Mouse (Mus musculus) G1E (cell line): Measurements from ENCODE around the gene Gm45623. TPM values are rescaled to one million over a fixed set of nuclear protein-coding genes. Genes with fewer than 3 reads are reported as not detected.

ENCODE experiments used
- ATAC-seq: 2 replicates; pipeline ENCODE4 v1.8.0; 2016; ENCODE audit warnings: mild to moderate bottlenecking; ENCODE audit not compliant: insufficient number of reproducible peaks, poor library complexity, low FRiP score, severe bottlenecking; ENCODE audit errors: extremely low read depth
- DNase-seq: peaks from one replicate; pipeline ENCODE4 v3.0.0; 2012; ENCODE audit warnings: low spot score
- H3K27me3 ChIP-seq: 2 replicates; pipeline ENCODE4 v1.6.1; 2012; ENCODE audit warnings: mild to moderate bottlenecking, low read length, inconsistent platforms; ENCODE audit not compliant: insufficient read depth
- H3K36me3 ChIP-seq: replicated peaks from 2 replicates; pipeline ENCODE3; 2012; ENCODE audit warnings: mild to moderate bottlenecking, inconsistent platforms
- H3K4me1 ChIP-seq: 2 replicates; pipeline ENCODE4 v1.6.1; 2012; ENCODE audit warnings: low read depth, low read length, inconsistent platforms, mixed read lengths; ENCODE audit not compliant: insufficient read depth
- H3K4me3 ChIP-seq: 2 replicates; pipeline ENCODE4 v1.5.1; 2012; ENCODE audit warnings: low read depth, mild to moderate bottlenecking, inconsistent platforms, low read length, moderate library complexity, mixed read lengths
- H3K9me3 ChIP-seq: replicated peaks from 2 replicates; pipeline ENCODE4 v1.6.1; 2012; ENCODE audit warnings: inconsistent platforms
- CTCF ChIP-seq: IDR thresholded peaks from 2 replicates; pipeline ENCODE4 v1.5.1; 2012; ENCODE audit warnings: low read depth, low read length, inconsistent platforms, mixed read lengths
- GATA1 ChIP-seq: IDR thresholded peaks from 2 replicates; pipeline ENCODE4 v1.6.1; 2012; ENCODE audit warnings: borderline replicate concordance, low read length, inconsistent platforms, mixed read lengths
- GATA2 ChIP-seq: IDR thresholded peaks from 2 replicates; pipeline ENCODE4 v1.6.1; 2012; ENCODE audit warnings: low read depth, low read length, inconsistent platforms, borderline replicate concordance
- POLR2AphosphoS5 ChIP-seq: IDR thresholded peaks from 2 replicates; pipeline ENCODE4 v1.6.1; 2012; ENCODE audit warnings: low read depth, low read length, inconsistent platforms; ENCODE audit not compliant: insufficient replicate concordance
- TAL1 ChIP-seq: conservative IDR thresholded peaks from 2 replicates; pipeline ENCODE4 v1.6.1; 2012; ENCODE audit warnings: low read depth, low read length, inconsistent platforms, mixed read lengths
- polyA plus RNA-seq: library from polyadenylated mRNA; stranded (reverse); fragments of >175 nt; gene quantifications from 2 replicates; pipeline ENCODE4 v1.2.3, GENCODE M21; 2012
- total RNA-seq, 2 experiments: library from RNA; stranded (forward) in 1 of 2; stranded (reverse) in 1 of 2; fragments of 200-1000 nt in 1 of 2; fragments of >200 nt in 1 of 2; fragmentation: Nextera tagmentation in 1 of 2; gene quantifications; 2 replicates each; pipeline ENCODE4 v1.2.3; 2014 to 2017

Gm45623 gene
- total and polyA plus RNA-seq, 3 experiments, result 0.05 TPM; not detected in 2

DNA sequence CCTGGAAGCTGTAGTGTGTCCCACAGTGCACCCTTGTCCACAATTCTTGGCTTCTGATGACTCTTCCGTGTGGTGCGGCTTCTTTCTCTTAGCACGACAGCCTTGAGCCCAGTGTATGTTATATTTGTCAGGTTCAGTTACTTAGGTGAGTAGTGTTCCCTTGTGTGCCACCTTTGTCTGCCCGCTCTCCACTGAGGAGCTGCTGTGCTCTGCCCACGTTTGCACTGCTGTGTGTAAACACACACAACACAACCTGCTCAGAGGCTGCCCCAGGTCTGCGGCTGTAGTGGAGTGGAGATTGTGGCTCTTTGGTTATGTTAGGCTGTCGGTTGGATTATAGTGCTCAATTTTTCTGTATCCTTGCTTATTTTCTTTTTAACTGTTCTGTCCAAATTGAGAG, 24.6 kb downstream of the Gm45623 start:
- Histone ChIP-seq H3K27me3 (no peaks in the 10 kb centered on the region), H3K4me1 (no peaks in the 10 kb centered on the region), H3K36me3 (peaks cover 85% of the 10 kb centered on the region), H3K9me3 (no peaks in the 10 kb centered on the region), H3K4me3 (no peak overlapping the region)
- ATAC-seq (no peak), DNase-seq (no peak)
- no peak for TF ChIP-seq CTCF
- TF ChIP-seq TAL1, result no peak
- no peak for TF ChIP-seq GATA1
- no peak for TF ChIP-seq POLR2AphosphoS5
- TF ChIP-seq GATA2, result no peak

DNA sequence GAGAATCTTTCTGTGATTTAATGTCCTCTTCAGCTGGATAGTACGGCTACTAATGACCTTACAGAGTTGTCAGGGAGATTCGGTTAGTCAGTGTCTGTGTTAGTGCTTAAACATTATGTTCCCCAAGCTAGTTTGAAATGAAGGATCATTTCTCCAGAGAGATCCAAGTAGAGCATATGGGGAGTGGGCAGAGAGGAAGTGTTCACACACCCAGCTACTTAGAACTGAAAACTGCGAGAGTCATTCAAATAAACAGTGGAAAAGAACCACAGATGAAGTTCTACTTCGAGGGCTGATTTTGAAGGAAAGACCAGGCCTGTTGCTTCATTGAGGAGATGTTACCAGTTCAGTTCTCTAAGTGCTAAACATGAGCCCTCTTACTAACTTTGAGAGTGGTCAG, 27.1 kb downstream of the Gm45623 start:
- Histone ChIP-seq H3K36me3 (peaks cover 76% of the 10 kb centered on the region), H3K9me3 (no peaks in the 10 kb centered on the region), H3K4me3 (no peak overlapping the region), H3K4me1 (no peaks in the 10 kb centered on the region), H3K27me3 (no peaks in the 10 kb centered on the region)
- DNase-seq, result no peak
- no peak for TF ChIP-seq TAL1
- TF ChIP-seq GATA1, result no peak
- no peak for TF ChIP-seq POLR2AphosphoS5
- TF ChIP-seq GATA2, result no peak
- ATAC-seq, result no peak

DNA sequence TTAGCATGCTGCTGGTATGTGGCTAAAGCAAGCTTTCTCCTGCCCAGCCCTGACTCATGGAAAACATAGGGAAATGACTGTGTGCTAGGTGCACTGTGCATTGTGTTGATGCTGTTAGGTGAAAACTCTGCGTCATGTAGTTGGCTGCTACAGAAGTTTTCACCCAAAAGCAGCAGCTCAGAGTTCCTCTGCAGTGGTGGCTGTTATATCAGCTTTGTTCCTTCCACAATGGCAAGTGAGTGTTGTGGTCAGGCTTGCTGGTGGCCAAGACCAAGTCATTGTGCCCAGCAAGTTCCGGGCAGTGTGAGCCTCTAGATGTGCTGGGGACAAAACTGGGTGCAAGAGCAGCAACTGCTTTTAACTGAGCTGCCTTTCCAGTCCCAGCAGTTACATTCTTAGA, 41.4 kb downstream of the Gm45623 start:
- Histone ChIP-seq H3K4me1 (peaks cover 4% of the 10 kb centered on the region), H3K36me3 (peaks cover 24% of the 10 kb centered on the region), H3K9me3 (no peaks in the 10 kb centered on the region), H3K27me3 (no peaks in the 10 kb centered on the region), H3K4me3 (no peak overlapping the region)
- TF ChIP-seq GATA1 (no peak), GATA2 (no peak), CTCF (no peak), POLR2AphosphoS5 (no peak), TAL1 (no peak)
- DNase-seq (no peak), ATAC-seq (no peak)

DNA sequence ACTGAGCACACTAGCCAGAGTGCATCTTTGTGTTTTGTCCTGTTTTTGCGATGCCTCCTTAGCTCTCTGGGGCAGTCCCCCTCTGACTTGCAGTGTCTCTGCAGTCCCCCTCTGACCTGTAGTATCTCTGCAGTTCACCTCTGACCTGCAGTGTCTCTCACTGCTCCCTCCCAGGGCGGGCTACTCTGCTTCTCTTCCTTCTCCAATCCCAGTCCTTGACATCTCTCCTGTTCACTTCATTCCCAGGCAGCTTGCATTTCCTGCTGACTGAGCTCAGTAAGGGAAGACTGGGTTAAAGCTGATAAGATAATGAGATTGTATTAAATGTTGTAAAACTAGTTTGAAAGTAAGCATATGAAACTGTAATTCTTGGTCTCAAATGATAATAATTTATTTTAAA, 43.0 kb downstream of the Gm45623 start:
- Histone ChIP-seq H3K27me3 (no peaks in the 10 kb centered on the region), H3K9me3 (no peaks in the 10 kb centered on the region), H3K4me3 (no peak overlapping the region), H3K36me3 (peaks cover 36% of the 10 kb centered on the region), H3K4me1 (peaks cover 8% of the 10 kb centered on the region)
- no peak for TF ChIP-seq CTCF
- DNase-seq (no peak), ATAC-seq (no peak)

DNA sequence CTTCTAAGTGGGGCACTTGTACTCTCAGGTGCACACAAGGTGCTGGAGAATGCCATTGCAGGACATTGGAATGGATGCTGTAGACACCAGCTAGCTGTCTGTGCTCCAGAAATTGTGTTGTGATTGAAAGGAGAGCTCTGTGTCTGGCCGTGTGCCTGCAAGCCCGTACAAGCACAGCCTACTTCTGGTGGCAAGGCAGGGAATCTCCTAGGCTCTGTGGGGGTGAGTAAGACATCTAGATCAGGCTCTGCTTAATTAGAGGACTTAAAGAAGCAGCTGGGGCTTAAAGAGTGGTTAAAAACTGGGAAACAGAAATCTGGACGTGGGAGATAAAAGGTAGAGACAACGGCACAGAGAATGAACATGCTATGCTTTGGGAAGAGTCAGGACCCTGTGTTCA, 46.0 kb downstream of the Gm45623 start:
- DNase-seq, result no peak

DNA sequence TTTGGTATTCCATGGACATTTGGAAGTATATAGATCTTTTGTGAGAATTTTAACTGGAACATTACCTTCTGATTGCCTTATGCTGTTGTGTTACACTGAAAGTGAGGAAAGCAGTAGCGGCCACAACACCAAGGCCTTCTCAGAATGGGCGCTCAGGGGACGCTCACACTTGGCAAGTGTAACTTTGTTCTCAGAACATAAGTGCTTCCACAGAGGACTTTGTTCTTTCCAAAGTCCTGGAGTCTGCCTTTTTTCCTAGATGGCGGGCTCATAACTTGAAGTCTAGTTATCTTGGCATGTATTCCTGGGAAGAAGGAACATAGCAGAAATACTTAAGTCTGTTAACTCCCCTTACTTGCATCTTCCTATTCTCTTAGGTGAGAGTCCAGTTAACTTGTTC, 46.5 kb downstream of the Gm45623 start:
- Histone ChIP-seq H3K36me3 (peaks cover 39% of the 10 kb centered on the region), H3K4me3 (no peak overlapping the region), H3K27me3 (no peaks in the 10 kb centered on the region), H3K9me3 (no peaks in the 10 kb centered on the region), H3K4me1 (peaks cover 28% of the 10 kb centered on the region)
- DNase-seq (no peak), ATAC-seq (no peak)
- TF ChIP-seq TAL1 (no peak), CTCF (no peak), GATA1 (no peak), POLR2AphosphoS5 (no peak)

More for the DNA sequence above, 46.0 kb downstream of the Gm45623 start:
- TF ChIP-seq POLR2AphosphoS5, result no peak
- TF ChIP-seq CTCF, result no peak
- no peak for TF ChIP-seq GATA2
- no peak for TF ChIP-seq GATA1
- no peak for TF ChIP-seq TAL1
- Histone ChIP-seq H3K9me3 (no peaks in the 10 kb centered on the region), H3K36me3 (peaks cover 42% of the 10 kb centered on the region), H3K4me1 (peaks cover 24% of the 10 kb centered on the region), H3K4me3 (no peak overlapping the region), H3K27me3 (no peaks in the 10 kb centered on the region)
- no peak for ATAC-seq

DNA sequence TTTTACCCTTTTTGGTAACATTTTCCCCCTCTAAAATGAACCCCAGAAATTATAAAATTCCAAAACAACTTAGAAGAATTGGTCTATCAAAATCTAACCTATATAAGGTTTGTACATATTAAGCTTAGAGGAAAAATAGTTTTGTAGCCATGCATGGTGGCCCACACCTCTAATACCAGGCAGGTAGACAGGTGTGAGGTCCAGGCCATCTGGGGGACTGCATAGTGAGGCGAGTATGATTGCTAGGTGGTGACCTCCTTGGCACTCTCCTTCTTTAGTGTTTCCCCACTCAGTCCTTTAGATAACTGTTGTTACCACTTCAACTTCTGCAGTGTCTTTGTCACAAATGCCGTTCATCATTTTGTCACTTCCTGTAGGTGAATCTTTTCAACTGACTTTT, 49.0 kb downstream of the Gm45623 start:
- Histone ChIP-seq H3K9me3 (no peaks in the 10 kb centered on the region), H3K36me3 (peaks cover 32% of the 10 kb centered on the region), H3K27me3 (no peaks in the 10 kb centered on the region), H3K4me3 (no peak overlapping the region), H3K4me1 (peaks cover 27% of the 10 kb centered on the region)
- DNase-seq (no peak), ATAC-seq (no peak)
- no peak for TF ChIP-seq GATA2
- TF ChIP-seq GATA1, result no peak
- no peak for TF ChIP-seq POLR2AphosphoS5
- TF ChIP-seq CTCF, result no peak
- no peak for TF ChIP-seq TAL1
